Mouse (Mus musculus) right cerebral cortex, postnatal 10 days (tissue): ENCODE data around the gene AI481877.
"Not testable (repeated sequence)": the region's sequence is repeated elsewhere in the genome, so short reads cannot be mapped to it uniquely, and the experiment has no call there.

Experiments used
- DNase-seq, 2 experiments: peaks; one replicate each; pipeline ENCODE4 v3.0.0; 2021; ENCODE audit warnings: low spot score in 2 of 2

The AI481877 gene

DNA sequence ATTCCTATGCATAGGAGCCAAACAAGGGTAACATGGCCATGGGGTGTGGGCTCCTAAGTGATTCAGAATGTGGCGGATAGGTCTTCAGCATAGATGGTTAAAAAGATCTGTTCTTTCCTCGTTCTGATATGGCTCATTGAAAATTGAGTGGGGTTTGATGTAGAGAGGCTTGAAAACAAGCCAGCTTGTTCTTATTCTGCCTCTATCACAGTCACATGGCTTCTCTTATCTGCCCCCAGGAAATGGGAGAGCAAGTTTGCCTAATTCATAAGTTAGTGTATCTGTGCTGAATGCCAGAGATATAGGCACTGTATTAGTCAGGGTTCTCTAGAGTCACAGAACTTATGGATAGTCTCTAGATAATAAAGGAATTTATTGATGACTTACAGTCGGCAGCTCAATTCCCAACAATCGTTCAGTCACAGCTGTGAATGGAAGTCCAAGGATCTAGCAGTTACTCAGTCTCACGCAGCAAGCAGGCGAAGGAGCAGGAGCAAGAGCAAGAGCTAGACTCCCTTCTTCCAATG lies at the start of gene AI481877:
Gene AI481877 (minus strand): TSS at position 477 of the 527 bp plus-strand sequence.
- DNase-seq: not testable (repeated sequence)

DNA sequence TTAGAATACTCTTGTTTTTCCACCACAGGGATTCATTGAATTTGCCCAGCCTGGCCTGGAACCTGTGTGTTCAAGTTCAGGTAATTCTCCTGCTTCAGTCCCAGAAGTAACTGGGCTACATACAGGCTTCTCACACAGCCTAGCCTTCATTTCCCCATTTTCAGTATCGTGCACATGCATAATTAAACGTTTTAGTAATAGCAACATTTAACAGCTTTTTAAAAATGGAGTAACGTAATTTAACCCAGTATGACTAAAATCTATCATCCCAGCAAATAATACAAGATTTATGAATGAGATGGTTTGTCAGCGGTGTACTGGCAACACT lies 49.7 kb upstream of the AI481877 start:
- DNase-seq: no peak

DNA sequence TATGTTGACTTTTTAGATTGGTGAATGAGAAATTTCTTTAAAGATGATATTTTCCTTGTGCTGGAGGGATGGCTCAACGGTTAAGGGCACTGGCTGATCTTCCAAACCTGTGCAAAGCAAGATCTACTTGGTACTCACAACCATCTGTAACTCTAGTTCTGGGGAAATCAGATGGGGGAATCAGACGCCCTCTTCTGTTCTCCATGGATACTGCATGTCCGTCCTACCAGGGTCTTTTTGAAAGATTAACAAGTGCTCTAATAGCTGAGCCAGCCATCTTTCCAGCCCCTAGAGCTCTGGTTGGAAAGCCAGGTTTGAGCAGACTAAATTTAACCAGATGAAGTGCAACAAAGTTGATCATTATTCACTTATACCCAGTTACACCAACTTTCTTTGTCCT lies 48.5 kb upstream of the AI481877 start:
- peak in 1 of 2 experiments; percentile 53 for DNase-seq

DNA sequence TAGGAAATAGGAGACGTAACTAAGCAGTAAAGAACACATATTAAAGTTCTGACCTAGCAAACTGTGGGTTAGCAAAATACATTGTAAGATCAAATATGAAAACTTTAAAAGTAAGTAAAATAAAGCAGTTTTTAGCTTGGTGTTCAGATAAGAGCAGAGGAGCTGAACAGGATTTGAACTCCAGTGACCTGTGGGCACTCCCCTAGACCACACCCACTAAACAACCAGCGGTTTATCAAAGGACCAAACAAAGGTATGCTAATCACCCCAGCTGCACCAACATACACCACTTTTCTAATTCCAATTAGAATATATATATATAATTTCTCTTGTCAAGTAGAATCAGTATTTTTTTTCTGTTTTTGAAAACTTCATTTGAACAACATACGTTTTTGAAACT lies 46.9 kb upstream of the AI481877 start:
- DNase-seq: no peak

DNA sequence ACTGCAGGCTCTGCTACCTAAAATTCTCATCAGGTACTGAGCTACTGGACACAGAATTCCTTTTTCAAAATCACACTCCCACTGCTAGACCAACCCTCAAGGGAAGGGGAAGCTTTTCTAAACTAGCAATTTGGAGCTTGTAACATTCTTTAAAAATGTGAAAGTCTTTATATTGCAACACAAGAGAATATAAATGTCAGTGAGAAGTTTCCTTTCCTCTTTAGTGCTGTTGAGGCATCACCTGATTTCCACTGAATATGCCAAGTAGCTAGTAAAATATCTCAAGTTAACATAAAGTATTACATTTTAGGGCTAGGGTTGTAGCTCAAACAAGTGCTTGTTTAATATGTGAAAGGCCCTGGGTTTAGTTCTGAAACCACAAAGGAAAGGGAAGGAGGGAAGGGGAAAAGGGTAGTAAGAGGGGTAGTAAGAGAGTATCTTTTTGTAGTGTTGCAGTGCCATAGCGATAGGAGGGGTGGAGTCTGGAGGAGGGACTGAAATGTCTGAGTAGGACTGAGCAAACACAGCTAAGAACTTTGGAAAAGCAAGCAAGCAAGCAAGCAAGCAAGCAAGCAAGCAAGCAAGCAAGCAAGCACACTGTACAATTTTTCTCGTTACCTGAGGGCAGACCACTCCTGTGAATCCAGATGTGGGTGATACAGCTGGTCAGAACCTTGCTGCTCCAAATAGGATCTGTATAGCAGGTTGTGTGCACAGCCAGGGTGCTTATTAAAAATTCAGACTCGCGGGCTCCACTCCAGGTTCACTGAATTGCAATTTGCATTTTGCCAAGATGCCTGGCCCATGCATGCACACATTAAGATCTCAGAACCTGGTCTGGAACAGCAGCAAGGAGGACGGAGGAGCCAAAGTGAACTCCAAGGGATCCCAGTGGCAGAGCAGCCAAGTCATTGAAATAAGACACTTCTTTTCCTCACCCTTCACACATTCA lies 42.8 kb upstream of the AI481877 start:
- no peak for DNase-seq

DNA sequence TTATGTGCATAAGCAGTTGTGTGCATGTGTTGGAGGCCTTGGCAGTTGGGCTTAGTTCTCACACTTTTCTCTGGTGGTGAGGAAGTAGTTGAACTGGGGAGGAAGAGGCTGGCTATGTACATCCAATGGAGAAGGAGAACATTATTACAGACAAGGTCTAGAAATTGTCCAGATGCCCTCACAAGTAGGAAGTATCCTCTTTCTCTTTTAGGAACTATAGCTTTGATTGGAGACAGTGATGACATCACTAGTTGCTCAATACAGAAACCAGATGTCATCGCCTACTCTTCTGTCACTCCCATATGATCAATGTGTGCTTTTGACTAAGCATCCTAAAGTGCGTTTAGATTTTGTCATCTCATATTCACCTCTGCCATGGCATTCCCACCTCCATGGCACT lies 38.8 kb upstream of the AI481877 start:
- DNase-seq: no peak

DNA sequence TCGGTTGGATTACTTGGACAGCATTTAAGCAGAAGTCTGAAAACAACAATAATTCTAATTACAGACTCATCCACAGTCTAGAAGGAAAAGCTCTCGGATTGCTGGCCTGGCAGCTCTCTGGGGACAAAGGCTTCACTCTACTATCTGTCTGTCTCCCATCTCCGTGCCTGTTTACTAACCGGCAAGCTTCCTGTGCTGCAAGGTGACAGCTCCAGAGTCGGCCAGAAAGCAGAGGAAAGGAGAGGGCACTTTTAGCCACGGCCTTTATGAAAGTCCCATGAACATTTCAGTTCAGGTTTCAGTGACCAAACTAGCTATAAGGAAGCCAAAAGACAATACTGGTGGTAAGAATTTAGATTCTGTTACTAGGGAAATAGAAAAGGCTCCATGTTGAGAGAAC lies 37.1 kb upstream of the AI481877 start:
- no peak for DNase-seq

DNA sequence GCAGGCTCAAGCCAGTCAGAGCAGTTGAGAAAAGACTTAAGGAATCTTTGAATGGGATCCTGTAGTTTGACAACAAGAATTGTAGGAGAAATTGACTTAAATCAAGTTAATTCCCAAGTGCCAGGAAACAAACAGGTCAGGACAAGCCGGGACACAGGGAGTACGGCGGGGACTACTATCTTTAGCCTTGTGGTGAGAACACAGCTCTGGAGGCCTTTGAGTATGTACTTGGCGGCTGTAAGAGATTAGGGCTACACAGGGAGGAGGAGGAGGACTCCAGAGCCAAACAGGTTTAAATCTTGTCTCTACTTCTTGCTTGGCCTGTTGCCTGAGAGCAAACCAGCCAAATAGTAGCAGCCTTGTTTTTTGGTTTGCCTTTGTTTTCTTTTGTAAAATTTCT lies 36.2 kb upstream of the AI481877 start:
- no peak for DNase-seq

DNA sequence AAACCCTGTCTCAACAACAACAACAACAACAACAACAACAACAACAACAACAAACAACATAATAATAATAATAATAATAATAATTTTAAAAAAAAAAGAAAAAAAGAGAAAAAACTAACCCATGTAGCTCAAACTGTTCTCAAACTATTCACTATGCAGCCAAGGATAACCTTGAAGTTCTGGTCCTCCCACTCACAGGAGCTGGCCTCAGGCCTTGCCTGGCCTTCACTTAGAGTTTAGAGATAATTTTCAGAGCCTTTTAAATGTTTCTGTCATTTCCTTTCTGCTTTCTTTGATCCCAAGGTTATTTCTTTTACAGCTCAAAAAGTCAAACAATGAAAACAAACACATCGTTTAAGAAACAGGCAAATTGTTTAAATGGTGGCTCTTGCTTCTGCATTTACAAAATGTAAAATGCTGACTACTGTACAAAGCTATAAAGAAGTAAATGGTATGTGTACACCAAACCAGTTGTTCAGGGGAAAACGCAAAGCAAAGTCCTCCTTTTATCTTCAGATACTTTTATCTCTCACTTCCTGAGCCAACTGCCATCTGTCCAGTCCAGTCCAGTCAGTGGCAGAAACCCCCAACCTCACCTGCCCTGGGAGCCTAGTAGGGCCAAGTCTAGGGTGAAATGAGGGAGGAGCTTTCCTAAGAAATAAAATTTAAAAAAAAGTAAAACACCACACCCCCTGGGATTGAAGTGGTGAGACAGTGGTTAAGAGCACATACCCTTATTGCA lies 34.6 kb upstream of the AI481877 start:
- no peak for DNase-seq

DNA sequence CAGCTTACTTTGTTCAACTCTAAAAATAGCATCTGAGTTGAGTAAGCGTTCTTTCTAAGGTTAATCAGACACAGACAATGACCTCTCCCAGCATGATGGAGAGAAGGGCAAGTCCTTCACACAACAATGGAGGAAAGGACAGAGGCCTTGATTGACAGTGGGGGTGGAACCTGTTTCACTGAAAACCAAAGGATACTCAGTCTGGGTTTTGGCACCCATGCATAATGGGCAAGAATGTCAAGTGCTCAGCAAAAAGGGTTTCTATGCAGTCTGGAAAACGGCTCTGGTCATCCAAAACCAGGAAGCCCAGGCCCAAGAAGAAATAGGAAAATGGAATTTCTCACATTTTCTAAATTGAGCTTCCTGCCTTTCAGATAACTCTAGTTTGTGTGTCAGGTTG lies 33.8 kb upstream of the AI481877 start:
- DNase-seq: no peak

DNA sequence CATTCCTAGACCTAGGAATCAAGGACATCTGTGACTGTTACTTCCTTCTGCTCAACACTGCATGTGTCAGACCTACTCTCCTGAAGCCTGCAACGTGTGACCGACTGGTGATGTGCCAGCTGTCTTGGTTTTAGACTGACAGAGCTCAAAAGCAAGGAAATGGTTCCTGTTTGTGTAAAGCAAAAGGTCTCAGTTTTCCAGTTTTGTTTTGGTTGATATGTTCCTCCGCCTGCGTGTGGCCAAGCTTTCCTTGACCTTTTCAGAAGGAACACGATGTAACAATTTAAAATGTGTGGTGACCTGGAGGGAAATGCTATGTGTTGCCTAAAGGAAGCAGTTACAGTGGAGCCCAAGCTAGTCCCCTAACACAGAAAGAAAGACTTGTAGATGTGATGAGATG lies 31.2 kb upstream of the AI481877 start:
- DNase-seq: no peak

DNA sequence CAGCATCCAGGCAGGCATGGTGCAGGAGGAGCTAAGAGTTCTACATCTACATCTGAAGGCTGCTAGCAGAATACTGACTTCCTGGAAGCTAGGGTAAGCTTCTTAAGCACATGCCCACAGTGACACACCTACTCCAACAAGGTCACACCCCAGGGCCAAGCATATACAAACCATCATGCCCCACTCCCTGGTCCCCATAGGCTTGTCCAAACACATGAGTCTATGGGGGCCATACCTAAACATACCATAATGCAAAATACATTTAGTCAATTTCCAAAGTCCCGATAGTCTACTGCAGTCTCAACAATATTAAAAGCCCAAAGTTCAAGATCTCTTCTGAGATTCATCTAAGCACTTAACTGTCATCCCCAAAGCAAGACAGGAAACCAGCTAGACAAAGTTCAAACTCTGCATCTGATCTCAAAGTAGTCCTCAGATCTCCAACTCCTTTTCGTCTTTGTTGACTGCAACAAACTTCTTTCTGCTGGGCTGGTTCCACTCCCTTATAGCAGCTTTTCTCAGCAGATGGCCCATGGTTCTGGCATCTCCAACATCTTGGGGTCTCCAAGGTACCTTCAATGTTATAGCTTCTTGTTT lies 28.6 kb upstream of the AI481877 start:
- DNase-seq: no peak

DNA sequence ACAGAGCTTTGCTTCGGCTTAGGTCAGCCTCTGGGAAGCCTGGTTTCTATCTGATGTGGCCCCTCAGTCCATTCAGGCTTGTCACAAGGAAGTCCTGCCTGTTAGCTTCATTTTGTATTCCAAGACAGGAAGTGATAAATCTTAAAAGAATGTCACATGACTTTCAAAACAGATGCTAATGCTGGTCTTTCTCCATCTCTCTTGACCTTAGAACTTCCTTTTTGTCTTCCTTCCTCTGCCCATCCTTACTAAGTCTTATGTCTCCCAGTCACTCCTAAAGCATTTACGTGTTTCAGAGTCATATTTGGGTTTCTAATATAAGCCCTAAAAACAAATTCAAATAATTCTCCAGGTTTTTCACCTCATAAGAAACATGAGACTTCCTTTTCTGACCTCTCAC lies 25.3 kb upstream of the AI481877 start:
- DNase-seq: no peak

DNA sequence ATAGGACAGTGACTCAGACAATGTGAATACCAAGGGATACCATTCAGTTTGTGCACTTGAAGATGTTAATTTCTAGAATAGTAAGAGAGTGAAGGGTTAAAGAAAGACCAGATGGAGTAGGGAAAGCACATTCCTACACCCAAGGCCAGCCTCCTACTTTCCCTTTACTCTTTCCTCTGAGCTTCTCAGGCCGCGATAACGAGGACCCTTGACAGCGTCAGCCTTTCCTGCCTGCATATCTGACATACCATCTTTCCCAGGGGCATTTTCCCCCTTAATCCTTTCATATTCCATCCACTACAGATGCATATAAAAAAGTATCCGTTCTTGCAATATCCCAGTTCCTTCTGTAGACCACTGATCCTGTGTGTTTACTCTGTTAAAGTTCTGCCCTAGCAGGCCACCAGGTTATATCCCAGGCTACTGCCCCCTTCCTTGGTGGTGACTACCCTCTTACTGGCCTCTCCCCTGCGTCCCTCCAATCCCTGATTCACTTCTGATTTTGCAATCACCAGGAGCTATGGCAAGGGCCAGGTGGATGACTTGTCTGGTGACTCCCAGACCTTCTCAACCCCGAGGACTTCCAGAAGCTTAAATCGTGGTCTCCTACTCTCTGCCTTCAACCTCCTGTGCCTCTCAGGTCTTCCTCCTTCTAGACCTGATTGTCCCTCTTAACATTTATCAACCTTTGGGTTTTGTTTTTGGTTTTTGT lies 22.3 kb upstream of the AI481877 start:
- no peak for DNase-seq

DNA sequence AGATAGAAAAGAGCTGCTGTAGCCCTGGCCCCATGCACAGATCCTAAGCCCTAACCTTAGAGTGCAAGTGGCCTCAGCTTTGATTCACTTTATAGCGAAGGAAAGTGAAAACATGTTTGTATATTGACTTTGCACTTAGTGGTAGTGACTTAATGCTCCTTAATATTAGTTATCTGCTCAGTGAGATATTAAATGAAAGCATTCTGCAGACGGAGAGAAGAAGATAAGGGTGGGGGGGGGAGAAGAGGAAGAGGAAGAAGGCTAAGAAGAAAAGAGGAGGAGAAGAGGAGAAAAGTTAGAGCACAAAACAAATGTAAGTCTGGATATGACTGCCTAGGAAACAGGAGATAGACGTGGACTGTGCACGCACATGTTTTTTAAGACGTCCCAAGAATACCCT lies 21.5 kb upstream of the AI481877 start:
- no peak for DNase-seq

DNA sequence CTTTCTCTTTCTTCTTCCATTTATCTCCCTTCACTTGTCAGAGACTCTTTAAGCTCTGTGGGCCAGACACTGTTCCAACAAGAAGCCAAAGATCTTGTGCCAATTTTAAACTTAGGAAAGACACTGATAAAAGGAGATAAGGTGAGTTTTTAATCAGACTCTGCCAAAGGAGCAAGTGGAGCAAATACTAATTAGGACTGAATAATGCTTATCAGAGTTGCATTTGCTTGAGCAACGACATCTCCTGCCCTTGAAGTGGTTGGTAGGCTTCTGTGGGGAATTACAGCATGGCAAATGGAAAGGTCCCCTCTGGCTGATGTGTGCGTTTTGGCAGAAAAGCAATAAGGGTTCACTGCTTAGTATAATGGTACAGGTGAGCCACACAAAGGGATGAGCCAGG lies 18.9 kb upstream of the AI481877 start:
- DNase-seq: no peak

DNA sequence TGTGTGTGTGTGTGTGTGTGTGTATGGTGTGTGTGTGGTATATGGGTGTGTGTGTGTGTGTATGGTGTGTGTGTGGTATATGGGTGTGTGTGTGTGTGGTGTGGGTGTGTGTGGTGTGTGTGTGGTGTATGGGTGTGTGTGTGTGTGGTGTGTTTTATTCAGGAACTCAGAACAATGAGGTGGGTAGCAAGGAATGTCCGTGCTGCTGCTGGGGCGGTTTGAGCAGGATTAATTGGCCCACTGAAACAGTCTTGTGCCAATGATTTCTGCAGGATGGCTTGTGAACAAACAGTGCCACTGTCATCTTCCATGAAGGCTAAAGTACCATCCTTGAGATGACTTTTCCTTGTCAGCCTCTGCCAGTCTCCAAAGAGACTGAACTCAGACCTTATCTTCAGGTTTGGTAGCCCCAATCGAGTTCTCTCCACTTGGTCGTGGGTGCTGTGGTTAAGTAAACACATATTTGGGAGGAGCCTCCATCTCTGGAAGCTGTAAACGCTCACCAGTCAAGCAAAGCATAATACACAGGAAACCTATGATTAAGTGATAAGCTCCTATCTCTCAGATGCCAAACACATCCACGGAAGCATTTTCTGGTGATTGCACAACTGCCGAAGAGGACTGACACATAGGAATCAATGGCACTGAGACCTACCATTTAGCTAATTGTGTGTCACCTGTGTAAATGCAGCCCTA lies 18.3 kb upstream of the AI481877 start:
- no peak for DNase-seq

DNA sequence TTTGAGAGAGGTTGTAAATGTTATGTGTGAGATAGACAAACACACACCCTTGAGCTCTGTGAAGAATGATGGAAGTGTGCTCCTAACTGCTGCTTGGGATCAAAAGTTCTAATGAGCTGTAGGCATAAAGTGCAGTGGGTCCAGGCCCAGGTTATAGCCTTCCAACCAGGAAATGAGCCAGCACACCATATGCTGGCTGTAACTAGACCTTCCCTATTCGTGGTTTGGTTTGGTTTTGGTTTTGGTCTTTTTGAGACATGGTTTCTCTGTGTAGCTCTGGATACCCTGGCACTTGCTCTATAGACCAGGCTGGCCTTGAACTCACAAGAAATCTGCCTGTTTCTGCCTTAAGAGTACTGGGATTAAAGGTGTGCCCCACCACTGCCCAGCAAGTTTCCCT lies 13.2 kb upstream of the AI481877 start:
- DNase-seq: no peak

DNA sequence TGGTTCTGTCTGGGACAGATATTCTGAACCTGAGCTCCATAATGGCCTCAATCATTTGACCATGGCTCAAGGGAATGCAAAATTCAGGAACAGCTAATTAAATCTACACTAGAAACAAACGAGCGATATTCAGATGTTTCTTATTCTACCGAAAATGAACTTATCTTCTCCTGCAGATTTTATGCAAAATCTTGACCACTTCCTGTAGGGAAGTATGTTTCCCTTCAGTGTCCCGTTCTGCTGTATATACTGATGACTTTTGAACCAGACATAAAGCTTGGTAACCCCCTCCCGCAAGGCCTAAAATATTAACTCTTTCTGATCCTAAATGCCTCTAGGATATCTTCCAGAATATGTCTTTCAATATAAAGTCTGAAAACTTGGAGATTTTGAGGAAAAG lies 12.1 kb upstream of the AI481877 start:
- no peak for DNase-seq

DNA sequence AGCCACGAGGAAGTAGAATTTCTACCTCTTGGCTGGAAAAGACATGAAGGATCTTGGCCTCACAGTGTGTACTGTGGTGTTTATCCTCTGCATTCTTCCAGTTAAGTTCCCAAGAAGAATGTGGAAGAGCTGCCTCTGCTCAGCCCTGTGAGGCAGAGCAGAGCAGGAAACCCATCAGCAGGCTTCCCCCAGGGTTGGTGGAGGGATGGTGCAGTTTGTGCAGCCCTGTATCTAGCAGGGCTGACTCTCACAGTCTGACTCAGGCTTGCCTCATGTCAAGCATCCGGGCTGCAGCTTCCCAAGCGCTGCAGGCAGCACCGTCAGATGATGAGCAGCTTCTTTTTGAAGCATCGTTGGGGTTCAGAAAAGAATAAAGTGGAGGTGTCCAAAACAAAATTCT lies 10.3 kb upstream of the AI481877 start:
- DNase-seq: no peak

DNA sequence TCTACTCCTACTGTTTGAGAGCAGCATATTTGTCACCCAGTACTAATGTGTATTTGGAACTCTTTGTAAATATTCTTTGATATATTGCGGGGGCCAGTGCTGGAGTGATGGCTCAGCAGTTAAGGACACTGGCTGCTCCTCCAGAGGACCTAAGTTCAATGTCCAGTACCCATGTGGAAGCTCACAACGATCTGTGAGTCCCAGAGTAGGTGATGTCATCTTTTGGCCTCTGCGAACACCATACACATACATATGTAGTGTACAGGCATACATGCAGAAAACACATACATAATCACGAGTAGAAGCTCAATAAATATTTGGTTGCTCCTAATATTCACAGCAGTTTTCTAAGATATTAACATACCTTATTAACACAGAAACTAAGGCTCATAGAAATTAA lies 9.8 kb downstream of the AI481877 start:
- no peak for DNase-seq
